Mouse (Mus musculus): ENCODE results near the gene Etv3.
A peak's percentile ranks its signal among the peaks of the same experiment; 100 is the strongest.
"Not testable (repeated sequence)": the region's sequence is repeated elsewhere in the genome, so short reads cannot be mapped to it uniquely, and the experiment has no call there.

Gene Etv3

GRCm38 (mm10) chr3:87525043-87525836 is at the start of gene Etv3:
TSS of gene Etv3 (plus strand) at chr3:87525407.
- peak; percentile 91 to 95 for DNase-seq

GRCm38 (mm10) chr3:87477948-87478347 is 47.3 kb upstream of the Etv3 start:
- not testable (repeated sequence) for DNase-seq

GRCm38 (mm10) chr3:87478596-87478995 is 46.6 kb upstream of the Etv3 start:
- DNase-seq: not testable (repeated sequence)

- not testable (repeated sequence) for DNase-seq
These were observed 46.0 kb upstream of the Etv3 start for GRCm38 (mm10) chr3:87479230-87479629.

GRCm38 (mm10) chr3:87487392-87487791 is 37.8 kb upstream of the Etv3 start:
- no peak for DNase-seq

GRCm38 (mm10) chr3:87487911-87488310 is 37.3 kb upstream of the Etv3 start:
- no peak for DNase-seq

GRCm38 (mm10) chr3:87498266-87498665 is 26.9 kb upstream of the Etv3 start:
- no peak for DNase-seq

GRCm38 (mm10) chr3:87499072-87499471 is 26.1 kb upstream of the Etv3 start:
- DNase-seq: peak; percentile 58 to 63

- peak; percentile 55 to 65 for DNase-seq
These were observed 24.8 kb upstream of the Etv3 start for GRCm38 (mm10) chr3:87500088-87501055.

- no peak for DNase-seq
These were observed 24.1 kb upstream of the Etv3 start for GRCm38 (mm10) chr3:87501151-87501550.

- no peak for DNase-seq
These were observed 22.4 kb upstream of the Etv3 start for GRCm38 (mm10) chr3:87502771-87503170.

- DNase-seq: no peak
These were observed 20.9 kb upstream of the Etv3 start for GRCm38 (mm10) chr3:87504330-87504729.

GRCm38 (mm10) chr3:87504749-87505425 is 20.3 kb upstream of the Etv3 start:
- DNase-seq: no peak

- DNase-seq: no peak
These were observed 18.5 kb upstream of the Etv3 start for GRCm38 (mm10) chr3:87506456-87507416.

GRCm38 (mm10) chr3:87508205-87508901 is 16.9 kb upstream of the Etv3 start:
- peak; percentile 77 to 83 for DNase-seq

GRCm38 (mm10) chr3:87509061-87509460 is 16.1 kb upstream of the Etv3 start:
- no peak for DNase-seq

- DNase-seq: no peak
These were observed 14.4 kb upstream of the Etv3 start for GRCm38 (mm10) chr3:87510832-87511231.

- DNase-seq: no peak
These were observed 13.0 kb upstream of the Etv3 start for GRCm38 (mm10) chr3:87511971-87512765.

- no peak for DNase-seq
These were observed 9.6 kb upstream of the Etv3 start for GRCm38 (mm10) chr3:87515567-87516081.

- DNase-seq: no peak
These were observed 6.8 kb upstream of the Etv3 start for GRCm38 (mm10) chr3:87518425-87518824.
